Mouse (Mus musculus): ENCODE data around the gene Ube2n.

DNA sequence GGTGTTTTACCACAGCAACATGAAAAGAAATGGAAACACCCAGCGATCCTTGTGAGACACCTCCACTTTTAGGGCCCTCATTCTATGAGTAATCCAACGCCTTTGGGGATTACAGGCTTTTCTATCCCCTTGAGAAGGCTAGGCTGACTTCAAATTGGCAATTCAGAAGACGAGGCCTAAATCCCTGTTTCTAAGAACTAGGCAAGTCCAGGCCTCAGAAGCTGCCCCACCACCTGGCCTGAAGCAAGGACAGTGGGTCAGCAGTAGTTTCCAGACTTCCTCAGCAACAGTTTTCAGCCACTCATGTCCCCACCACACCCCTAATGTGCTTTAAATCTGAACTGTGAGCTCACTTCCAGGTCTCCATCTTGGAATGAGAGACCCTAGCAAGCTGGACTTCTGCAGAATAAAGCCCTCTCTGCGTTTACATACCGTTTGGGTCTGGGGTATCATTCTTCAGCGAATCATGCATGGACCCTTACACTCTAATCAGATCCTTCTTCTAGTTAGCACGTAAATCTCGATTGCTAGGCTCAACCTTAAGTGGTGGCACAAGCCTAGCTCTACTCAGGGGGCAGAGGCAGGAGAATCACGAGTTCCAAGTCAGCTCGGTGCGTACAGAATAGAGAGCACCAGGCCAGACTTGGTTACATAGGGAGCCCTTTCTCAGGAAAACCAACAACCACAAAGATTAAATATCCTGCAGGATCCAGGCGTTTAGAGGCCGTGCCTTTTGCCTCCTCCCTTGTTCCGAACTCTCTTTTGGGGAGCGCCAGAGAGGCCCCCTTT is 983 bp upstream of the Ube2n start:
- no peak for TF ChIP-seq CTCF (IDR thresholded peaks at IDR 0.05)
- TF ChIP-seq EP300 (IDR thresholded peaks at IDR 0.05), result no peak

All from lung, postnatal 0 days (tissue).